Mouse (Mus musculus) fibroblast of lung, adult 2 months (primary cell): ENCODE results near the gene Pld6.
"Not testable (repeated sequence)": the region's sequence is repeated elsewhere in the genome, so short reads cannot be mapped to it uniquely, and the experiment has no call there.

Source experiments
- DNase-seq: peaks from one replicate; pipeline ENCODE4 v3.0.0-alpha.2; 2011; ENCODE audit warnings: low read depth

The Pld6 gene

GRCm38 (mm10) chr11:59746614-59747013 is 40.8 kb downstream of the Pld6 start:
- DNase-seq: no peak

DNA sequence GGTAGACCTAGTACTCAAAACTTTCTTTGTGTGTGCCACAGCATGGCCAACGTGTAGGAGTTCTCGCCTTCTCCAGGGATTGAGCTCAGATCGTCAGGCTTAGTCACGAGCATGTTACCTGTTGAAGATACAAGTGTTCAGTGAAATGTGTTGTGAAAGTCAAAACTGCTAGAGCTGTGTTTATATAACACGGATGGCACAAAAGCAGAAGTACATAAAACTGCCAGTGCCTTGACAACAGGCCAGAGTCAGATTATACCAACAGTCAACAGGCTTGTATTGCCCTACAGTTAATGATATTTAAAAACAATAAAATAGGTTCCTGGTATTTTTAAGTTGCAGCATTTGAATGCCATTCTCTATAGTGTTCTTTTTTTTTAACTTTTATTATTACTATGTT is 41.6 kb downstream of the Pld6 start:
- DNase-seq: no peak

DNA sequence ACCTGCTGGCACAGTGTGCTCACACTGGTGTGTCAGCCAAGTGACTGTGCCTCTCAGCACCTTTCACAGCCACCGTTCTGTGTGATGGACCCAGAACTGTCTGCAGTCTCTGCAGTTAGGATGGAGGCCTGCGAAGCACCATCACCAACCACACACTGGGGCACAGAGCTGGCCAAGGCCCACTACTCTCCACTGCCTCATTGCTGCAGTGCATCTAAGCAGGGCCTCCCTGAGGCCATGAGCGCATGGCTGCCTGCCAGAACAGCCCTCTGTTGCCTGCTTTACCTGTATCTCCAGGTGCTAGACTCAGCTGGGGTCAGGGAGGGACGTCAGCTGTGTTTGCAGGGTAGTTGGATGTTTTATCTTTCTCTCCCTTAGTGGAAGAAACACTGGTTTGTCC is 43.1 kb downstream of the Pld6 start:
- DNase-seq: no peak

- DNase-seq: no peak
Observed at GRCm38 (mm10) chr11:59743712-59744111, 43.7 kb downstream of the Pld6 start.

- DNase-seq: no peak
Observed at GRCm38 (mm10) chr11:59743307-59743706, 44.1 kb downstream of the Pld6 start.

GRCm38 (mm10) chr11:59741915-59742314 is 45.5 kb downstream of the Pld6 start:
- DNase-seq: no peak

DNA sequence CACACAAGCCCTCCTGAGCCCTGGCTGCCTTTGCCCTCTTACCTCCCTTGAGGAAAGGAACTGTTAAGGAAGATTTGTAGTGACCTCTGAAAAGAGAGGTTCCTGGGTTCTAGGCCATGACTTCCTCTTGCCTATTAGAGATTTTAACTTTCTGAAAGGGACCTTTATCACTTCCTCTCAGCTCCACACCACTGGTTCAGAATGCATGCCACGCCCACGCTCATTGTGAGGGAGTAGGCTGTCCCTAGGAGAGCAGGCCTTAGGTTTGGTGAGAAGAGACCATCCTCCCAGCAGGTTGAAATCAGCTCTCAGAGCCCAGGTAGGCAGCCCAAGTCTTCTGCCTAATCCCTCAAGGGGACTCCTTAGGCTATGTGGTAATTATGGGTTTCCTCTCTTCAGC is 47.4 kb downstream of the Pld6 start:
- no peak for DNase-seq

- DNase-seq: no peak
Observed at GRCm38 (mm10) chr11:59737250-59737649, 50.2 kb downstream of the Pld6 start.

- DNase-seq: not testable (repeated sequence)
Observed at GRCm38 (mm10) chr11:59735938-59736337, 51.5 kb downstream of the Pld6 start.

DNA sequence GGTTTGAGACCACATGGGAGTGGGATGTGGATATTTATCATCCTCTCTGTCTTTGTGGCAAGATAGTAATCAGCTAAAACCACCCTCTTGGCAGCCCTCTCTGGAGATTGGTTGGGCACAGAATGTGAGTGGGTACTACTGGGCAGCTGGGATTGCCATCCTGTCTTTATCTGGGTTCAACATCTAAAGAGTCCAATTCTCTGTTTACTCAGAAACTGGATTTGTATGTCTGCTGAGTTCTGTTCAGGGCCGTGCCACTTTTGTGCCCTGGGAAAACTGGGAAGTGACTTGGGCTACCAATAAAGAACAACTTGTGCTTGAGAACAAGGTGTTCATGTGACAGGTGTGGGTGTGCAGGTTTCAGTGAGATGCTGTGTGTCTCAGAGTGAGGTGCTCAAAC is 53.1 kb downstream of the Pld6 start:
- DNase-seq: no peak
